Mouse (Mus musculus) hindbrain, embryonic 15.5 days (tissue): ENCODE data around the gene Acin1. TPM values are rescaled to one million over a fixed set of nuclear protein-coding genes. Genes with fewer than 3 reads are reported as not detected.
A peak's percentile ranks its signal among the peaks of the same experiment; 100 is the strongest.

Experiments
- ATAC-seq: fragments of 200-750 bp; cut with Nextera tagmentation; 2 replicates; pipeline ENCODE4 v1.8.0; 2017; ENCODE audit warnings: low read depth, moderate number of reproducible peaks, moderate TSS enrichment; ENCODE audit not compliant: low FRiP score
- H3K27ac ChIP-seq: fragments of 300-500 bp; sonication (generic); replicated peaks from 2 replicates; pipeline ENCODE4 v1.5.1; 2015; ENCODE audit warnings: mild to moderate bottlenecking, inconsistent platforms
- H3K27me3 ChIP-seq: fragments of 300-500 bp; sonication (generic); 2 replicates; pipeline ENCODE4 v1.6.1; 2015; ENCODE audit warnings: control low read depth, inconsistent platforms
- H3K36me3 ChIP-seq: fragments of 300-500 bp; sonication (generic); 2 replicates; pipeline ENCODE4 v1.6.1; 2015; ENCODE audit warnings: control low read depth, inconsistent platforms
- H3K4me1 ChIP-seq: fragments of 300-500 bp; sonication (generic); replicated peaks from 2 replicates; pipeline ENCODE4 v1.6.1; 2015; ENCODE audit warnings: control low read depth, inconsistent platforms
- H3K4me2 ChIP-seq: fragments of 300-500 bp; sonication (generic); 2 replicates; pipeline ENCODE4 v1.6.1; 2015; ENCODE audit warnings: moderate library complexity, mild to moderate bottlenecking, inconsistent platforms
- H3K4me3 ChIP-seq: fragments of 300-500 bp; sonication (generic); 2 replicates; pipeline ENCODE4 v1.5.1; 2015; ENCODE audit warnings: mild to moderate bottlenecking, inconsistent platforms
- H3K9ac ChIP-seq: fragments of 300-500 bp; sonication (generic); 2 replicates; pipeline ENCODE4 v1.6.1; 2015; ENCODE audit warnings: inconsistent platforms
- H3K9me3 ChIP-seq: fragments of 300-500 bp; sonication (generic); 2 replicates; pipeline ENCODE4 v1.6.1; 2016; ENCODE audit warnings: control low read depth, inconsistent platforms
- WGBS: fragments of 180-500 bp; shearing (Covaris S2); methylation state at CpG from one replicate; pipeline ENCODE4 v1.1.7; 2015; 5-methylcytosine and 5-hydroxymethylcytosine counted together
- microRNA counts: library from miRNA; unstranded; fragments of <30 nt; microRNA quantifications from one replicate; lab custom pipeline; 2016
- microRNA-seq: library from miRNA; unstranded; fragments of <30 nt; microRNA quantifications from one replicate; pipeline ENCODE4, GENCODE M21; 2016
- polyA plus RNA-seq: library from polyadenylated mRNA; unstranded; fragments of >200 nt; fragmentation: Nextera tagmentation; extraction: Ambion mirVana; gene quantifications from 2 replicates; pipeline ENCODE4 v1.2.1, GENCODE M21; 2015

Gene Acin1
- polyA plus RNA-seq, 1 experiment from 2014 or later, result 124 TPM

- Histone ChIP-seq H3K36me3 (no peaks in the 10 kb centered on the region), H3K27ac (no peak overlapping the region), H3K4me3 (no peak overlapping the region), H3K9me3 (no peaks in the 10 kb centered on the region), H3K9ac (no peak overlapping the region), H3K4me2 (no peak overlapping the region), H3K4me1 (peaks cover 26% of the 10 kb centered on the region), H3K27me3 (no peaks in the 10 kb centered on the region)
- WGBS, result 69% methylated on average over 2 of the region's 2 CpGs
- no peak for ATAC-seq
Measured at GRCm38 (mm10) chr14:54601601-54602000, 85.1 kb downstream of the Acin1 start.

GRCm38 (mm10) chr14:54597084-54597483 lies 89.6 kb downstream of the Acin1 start:
- H3K36me3 ChIP-seq, result no peaks in the 10 kb centered on the region
- no peaks in the 10 kb centered on the region for H3K9me3 ChIP-seq
- peaks cover 5% of the 10 kb centered on the region for H3K4me1 ChIP-seq
- H3K4me2 ChIP-seq, result no peak overlapping the region
- no peak overlapping the region for H3K9ac ChIP-seq
- ATAC-seq, result no peak
- H3K27ac ChIP-seq, result no peak overlapping the region
- no peaks in the 10 kb centered on the region for H3K27me3 ChIP-seq
- no peak overlapping the region for H3K4me3 ChIP-seq
- WGBS, result 78% methylated on average over 7 of the region's 7 CpGs

GRCm38 (mm10) chr14:54594631-54595414 lies 91.9 kb downstream of the Acin1 start:
- no peaks in the 10 kb centered on the region for H3K27me3 ChIP-seq
- H3K4me1 ChIP-seq, result peaks cover 4% of the 10 kb centered on the region; the same call in 1 of the 2 replicates
- ATAC-seq, result no peak
- H3K4me2 ChIP-seq, result no peak overlapping the region
- no peak overlapping the region for H3K27ac ChIP-seq
- no peaks in the 10 kb centered on the region for H3K9me3 ChIP-seq
- H3K4me3 ChIP-seq, result no peak overlapping the region
- H3K9ac ChIP-seq, result no peak overlapping the region
- no peaks in the 10 kb centered on the region for H3K36me3 ChIP-seq
- 73% methylated on average over 27 of the region's 28 CpGs for WGBS

DNA sequence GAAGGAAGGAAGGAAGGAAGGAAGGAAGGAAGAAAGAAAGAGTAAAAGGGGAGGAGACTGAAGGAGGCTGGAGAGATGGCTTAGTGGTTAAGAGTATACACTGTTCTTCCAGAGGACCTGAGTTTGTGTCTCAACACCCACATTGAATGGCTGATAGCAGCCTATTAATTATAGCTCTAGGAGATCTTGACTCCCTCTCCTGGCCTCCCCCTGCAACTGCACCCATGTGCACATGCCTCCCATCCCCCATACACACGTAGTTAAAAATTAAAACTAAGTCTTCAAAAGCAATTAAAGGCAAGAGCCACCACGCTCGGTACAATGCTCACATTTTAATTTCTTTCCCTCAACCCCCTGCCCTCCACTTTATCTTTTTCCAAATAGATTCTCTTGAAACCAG lies 92.7 kb downstream of the Acin1 start:
- H3K27ac ChIP-seq, result no peak overlapping the region
- no peaks in the 10 kb centered on the region for H3K36me3 ChIP-seq
- peaks cover 4% of the 10 kb centered on the region; the same call in 1 of the 2 replicates for H3K4me1 ChIP-seq
- H3K4me2 ChIP-seq, result no peak overlapping the region
- no peaks in the 10 kb centered on the region for H3K9me3 ChIP-seq
- 90% methylated on average over 3 of the region's 3 CpGs for WGBS
- no peak overlapping the region for H3K9ac ChIP-seq
- H3K4me3 ChIP-seq, result no peak overlapping the region
- no peaks in the 10 kb centered on the region for H3K27me3 ChIP-seq
- no peak for ATAC-seq

DNA sequence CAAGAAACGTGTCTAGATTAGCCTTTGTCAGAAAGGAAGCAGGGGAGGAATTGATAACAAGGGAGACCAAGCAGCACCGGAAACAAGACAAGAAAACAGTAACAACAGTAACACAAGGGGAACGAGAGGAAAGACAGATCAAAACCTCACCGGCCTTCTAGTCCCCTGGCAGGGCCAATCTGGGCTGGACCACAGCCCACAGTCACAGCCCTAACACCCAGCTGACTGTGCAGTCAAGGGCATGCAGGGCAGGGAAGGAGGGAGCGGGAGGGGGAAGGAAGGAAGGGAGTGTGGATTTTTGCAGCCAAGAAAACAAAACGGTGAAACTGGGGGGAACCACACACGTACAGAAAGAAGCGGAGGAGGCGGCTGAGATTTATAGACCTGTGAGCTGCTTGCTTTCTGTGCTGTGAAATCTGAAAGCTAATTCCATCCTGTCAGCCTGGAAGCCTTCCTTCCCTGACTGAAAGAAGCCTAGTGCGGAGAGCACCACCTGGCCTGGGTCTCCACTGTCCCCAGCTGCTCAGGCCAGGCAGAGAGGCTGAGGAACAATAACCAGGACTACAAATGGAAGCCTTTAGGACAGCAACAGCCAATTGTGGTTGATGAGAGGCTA lies 94.3 kb downstream of the Acin1 start:
- H3K4me3 ChIP-seq, result no peak overlapping the region
- no peaks in the 10 kb centered on the region for H3K27me3 ChIP-seq
- H3K27ac ChIP-seq, result peak overlapping the region; percentile 49
- H3K4me2 ChIP-seq, result no peak overlapping the region
- peaks cover 4% of the 10 kb centered on the region; the same call in 1 of the 2 replicates for H3K4me1 ChIP-seq
- ATAC-seq, result 0 out of 2 replicates have a peak, but pooled peaks have one; percentile 37
- H3K9me3 ChIP-seq, result no peaks in the 10 kb centered on the region
- H3K9ac ChIP-seq, result no peak overlapping the region
- WGBS, result 65% methylated on average over 10 of the region's 10 CpGs
- H3K36me3 ChIP-seq, result no peaks in the 10 kb centered on the region

MicroRNAs encoded within 50 kb of the gene (microRNA counts, 519-probe panel; counts per million panel counts)
- not detected for microRNA mmu-miR-686 (lab: Ali Mortazavi, UCI)

Small RNA genes within 50 kb of the gene (microRNA-seq; reads per million reads assigned to microRNA genes)
- gene Mir686, result not detected
- not detected for gene Mir6948

Other genes with a start within 250 kb of the Acin1 start
- 30.3 and 34.3 TPM in 2 replicates for gene Lrp10, start 222.8 kb downstream of the Acin1 start, polyA plus RNA-seq
- gene Rem2, start 210.8 kb downstream of the Acin1 start, polyA plus RNA-seq, result 39.7 and 42.2 TPM in 2 replicates
- 89.7 and 101 TPM in 2 replicates for gene Prmt5, start 169.4 kb downstream of the Acin1 start, polyA plus RNA-seq
- 19.0 TPM in 2 replicates for gene Haus4, start 132.3 kb downstream of the Acin1 start, polyA plus RNA-seq
- 8.7 and 9.6 TPM in 2 replicates for gene Ajuba, start 109.4 kb downstream of the Acin1 start, polyA plus RNA-seq
- gene 4931414P19Rik, start 80.9 kb downstream of the Acin1 start, polyA plus RNA-seq, result 5.1 and 6.1 TPM in 2 replicates
- 441 and 446 TPM in 2 replicates for gene Psmb5, start 68.9 kb downstream of the Acin1 start, polyA plus RNA-seq
- not detected in 2 replicates for gene Psmb11, start 65.5 kb downstream of the Acin1 start, polyA plus RNA-seq
- gene Gm17606, start 46.0 kb downstream of the Acin1 start, polyA plus RNA-seq, result not detected in 2 replicates
- 12.2 and 12.6 TPM in 2 replicates for gene Cdh24, start 45.6 kb downstream of the Acin1 start, polyA plus RNA-seq
- 67.6 and 68.3 TPM in 2 replicates for gene 1700123O20Rik, start 715 bp downstream of the Acin1 start, polyA plus RNA-seq
- gene Gm29776, start 11.9 kb upstream of the Acin1 start, polyA plus RNA-seq, result 0.28 and 0.30 TPM in 2 replicates
- not detected in 2 replicates for gene Cebpe, start 25.2 kb upstream of the Acin1 start, polyA plus RNA-seq
- 8.0 and 9.1 TPM in 2 replicates for gene Slc7a8, start 95.0 kb upstream of the Acin1 start, polyA plus RNA-seq
- not detected in 2 replicates for gene Rnf212b, start 127.2 kb upstream of the Acin1 start, polyA plus RNA-seq
- gene Homez, start 184.0 kb upstream of the Acin1 start, polyA plus RNA-seq, result 12.1 and 13.7 TPM in 2 replicates
- gene Ppp1r3e, start 190.6 kb upstream of the Acin1 start, polyA plus RNA-seq, result 4.1 and 4.8 TPM in 2 replicates
- 3.2 and 4.3 TPM in 2 replicates for gene Bcl2l2, start 196.4 kb upstream of the Acin1 start, polyA plus RNA-seq
- not detected in 2 replicates for gene Gm20521, start 196.5 kb upstream of the Acin1 start, polyA plus RNA-seq
- 161 and 162 TPM in 2 replicates for gene Pabpn1, start 205.6 kb upstream of the Acin1 start, polyA plus RNA-seq
- 250 and 277 TPM in 2 replicates for gene Slc22a17, start 226.2 kb upstream of the Acin1 start, polyA plus RNA-seq
- 16.3 and 17.2 TPM in 2 replicates for gene Efs, start 239.2 kb upstream of the Acin1 start, polyA plus RNA-seq
- 0.70 and 0.90 TPM in 2 replicates for gene Il25, start 245.8 kb upstream of the Acin1 start, polyA plus RNA-seq
- 12.8 and 14.7 TPM in 2 replicates for gene Cmtm5, start 249.3 kb upstream of the Acin1 start, polyA plus RNA-seq